Mouse (Mus musculus) kidney, adult 9 months (tissue): ENCODE measurements around the gene Erg.
A peak's percentile ranks its signal among the peaks of the same experiment; 100 is the strongest.

Experiments used
- DNase-seq: peaks from one replicate; pipeline ENCODE4 v3.0.0; 2022

Gene Erg

DNA sequence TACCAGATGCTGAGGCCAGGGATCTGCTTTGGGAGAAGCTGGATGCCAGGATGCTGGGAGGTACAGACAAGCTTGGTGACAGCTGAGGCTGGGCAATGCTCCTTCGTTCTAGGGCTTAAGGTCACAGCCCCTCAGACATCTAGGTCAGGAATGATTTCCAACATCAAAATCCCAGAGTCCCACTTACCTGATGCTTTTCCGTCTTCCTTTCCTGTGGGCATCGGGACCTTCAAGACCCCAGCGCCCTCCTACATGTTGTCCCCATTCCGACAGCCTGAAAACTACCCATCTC is at the start of gene Erg:
Gene Erg, minus strand, starts transcription at position 283 of the 292 bp plus-strand sequence.
- DNase-seq = no peak

DNA sequence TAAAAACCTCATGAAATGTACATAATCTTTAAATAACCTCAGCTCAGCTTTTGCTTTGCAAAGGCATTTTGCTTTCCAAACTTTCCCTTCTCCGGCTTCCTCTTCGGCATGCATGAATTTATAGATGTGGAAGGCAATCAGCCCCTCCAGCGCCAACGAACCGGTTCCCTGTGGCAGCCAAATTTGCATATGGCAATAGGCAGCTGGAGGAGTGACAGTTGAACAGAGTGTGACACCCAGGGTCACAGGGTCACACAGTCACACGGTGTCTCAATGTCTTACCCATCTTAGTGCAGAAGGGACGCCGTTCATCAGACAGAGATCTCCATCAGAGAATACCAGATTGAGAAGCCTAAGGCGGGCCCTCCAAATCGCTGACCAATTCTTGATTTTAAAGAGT is 45.4 kb upstream of the Erg start:
- DNase-seq = no peak

DNA sequence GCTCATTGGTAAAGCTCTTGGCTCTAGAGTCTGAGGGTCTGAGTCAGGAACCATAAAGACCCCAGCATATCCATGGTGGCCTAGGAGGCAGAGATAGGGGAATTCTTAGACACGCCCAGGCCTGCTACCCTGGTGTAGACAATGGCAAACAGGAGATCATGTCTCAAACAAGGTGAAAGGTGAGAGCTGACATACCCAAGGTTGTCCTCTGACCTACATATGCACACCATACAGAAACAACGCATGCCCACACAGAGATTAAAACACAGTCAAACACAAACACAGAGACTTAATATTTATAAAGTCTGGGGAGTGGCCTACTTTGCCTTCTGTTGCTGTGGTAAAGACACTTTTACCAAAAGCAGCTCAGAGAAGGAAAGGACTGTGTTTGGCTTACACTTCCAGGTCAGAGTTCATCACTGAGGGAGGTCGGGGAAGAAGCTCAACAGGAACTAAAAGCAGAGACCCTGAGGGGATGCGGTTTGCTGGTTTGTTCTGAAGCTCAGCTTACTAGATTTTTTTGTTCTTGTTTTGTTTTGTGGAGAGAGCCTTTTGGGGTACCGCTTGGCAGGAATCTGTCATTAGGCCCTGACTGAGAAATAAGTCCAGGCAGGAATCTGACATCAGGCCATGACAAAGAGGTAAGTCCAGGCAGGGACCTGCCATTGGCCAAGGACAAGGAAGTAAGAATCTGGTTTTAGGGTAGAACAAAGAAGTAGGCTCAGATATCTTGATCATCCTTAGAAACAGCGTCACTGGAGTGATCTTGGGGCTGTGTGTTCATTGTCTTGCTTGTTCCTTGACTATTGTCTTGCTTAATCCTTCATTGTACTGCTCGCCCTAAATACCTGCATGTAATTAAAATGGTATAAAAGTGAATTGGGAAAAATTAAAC is 37.7 kb upstream of the Erg start:
- no peak for DNase-seq

DNA sequence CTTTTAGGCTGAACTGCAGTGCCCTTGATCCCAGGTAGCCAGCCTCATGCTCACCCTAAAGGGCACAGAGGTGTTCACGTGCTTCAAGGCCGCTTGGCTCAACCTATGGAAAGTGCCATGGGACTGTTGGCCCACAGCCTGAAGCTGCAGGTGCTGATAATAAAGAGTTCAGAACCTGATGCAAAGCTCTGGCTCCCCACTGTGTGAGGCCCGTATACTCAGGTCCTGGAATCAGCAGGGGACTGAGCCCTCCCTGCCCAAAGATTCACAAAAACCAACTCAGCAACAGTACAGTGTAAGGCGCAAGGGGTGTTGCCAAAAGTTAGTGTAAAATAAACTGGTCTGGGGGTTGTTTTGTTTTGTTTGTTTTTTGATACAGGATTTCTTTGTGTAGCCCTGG is 36.7 kb upstream of the Erg start:
- DNase-seq = no peak

DNA sequence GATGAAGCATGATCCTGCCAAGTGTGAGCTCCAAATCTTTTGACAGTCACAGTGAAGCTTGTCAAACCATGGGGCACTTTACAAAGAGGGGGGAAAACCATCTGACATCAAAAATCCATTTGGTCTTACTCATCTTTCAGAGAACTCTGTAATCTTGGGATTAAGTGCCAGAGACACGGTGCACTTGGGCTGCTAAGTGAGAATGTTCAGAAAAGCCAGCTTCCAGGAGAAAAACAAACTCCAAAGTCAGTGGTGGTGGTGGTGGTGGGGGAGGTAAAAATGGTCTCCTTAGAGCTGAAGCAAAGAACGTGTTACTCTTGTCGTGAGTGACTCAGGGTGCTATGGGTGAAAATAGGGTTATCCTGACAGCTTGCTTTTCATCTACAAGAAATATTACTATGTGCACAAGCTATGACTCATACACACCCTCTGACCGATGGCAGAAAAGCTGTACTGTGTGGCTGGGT is 33.5 kb upstream of the Erg start:
- no peak for DNase-seq

DNA sequence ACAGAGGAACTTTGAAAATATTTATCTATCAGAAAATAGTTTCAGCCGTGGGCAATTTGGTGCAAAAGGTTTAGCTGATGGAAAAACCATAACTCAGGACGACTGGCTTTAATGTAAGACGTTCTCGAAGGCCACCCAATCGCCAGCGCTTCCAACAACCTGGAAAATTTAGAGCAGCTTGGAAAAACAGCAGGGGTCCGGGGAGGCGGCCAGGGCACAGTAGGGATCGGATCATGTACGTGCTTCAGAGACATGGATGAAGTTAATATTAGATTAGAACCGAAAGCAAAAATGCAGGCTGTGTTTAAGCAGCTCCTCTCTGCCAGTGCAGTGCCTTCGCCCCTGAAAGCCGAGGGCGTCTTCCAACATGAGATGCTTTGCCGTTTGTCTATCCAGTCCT is 31.8 kb upstream of the Erg start:
- no peak for DNase-seq

DNA sequence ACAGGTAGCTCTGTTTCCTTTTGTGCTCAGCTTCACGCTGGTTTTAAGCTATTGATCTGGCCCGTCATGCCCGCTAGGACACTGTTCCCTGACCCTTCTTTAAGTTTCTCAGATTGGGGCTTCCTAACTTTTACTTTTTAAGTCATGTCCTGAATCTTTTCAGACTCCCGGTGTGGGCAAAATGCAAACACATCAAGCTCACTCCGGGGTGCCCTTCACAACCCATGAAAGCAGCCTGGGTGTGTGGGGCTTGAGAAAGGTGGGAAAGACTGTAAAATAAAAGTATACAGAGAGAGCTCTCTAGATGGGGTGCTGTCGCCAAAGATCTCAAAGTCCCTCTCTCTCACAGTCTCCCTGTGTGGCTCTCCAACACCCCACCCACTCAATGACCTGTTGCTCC is 31.3 kb upstream of the Erg start:
- no peak for DNase-seq

DNA sequence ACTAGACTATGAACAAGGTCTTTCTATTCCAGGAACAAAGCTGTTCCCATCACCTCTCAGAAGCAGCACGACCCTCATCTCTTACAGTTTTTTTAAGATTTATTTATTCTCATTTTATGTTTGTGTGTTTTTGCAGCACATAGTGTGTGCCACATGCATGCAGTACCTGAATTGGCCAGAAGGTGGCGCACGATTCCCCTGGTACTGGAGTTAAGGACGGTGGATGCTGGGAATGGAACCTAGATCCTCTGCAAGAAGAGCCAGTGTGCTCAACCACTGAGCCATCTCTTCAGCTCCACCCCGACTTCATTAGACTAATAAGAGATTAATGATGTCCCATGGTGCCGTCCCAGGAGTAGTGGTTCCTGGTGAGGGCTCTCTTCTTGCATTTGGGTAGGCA is 29.2 kb upstream of the Erg start:
- DNase-seq = peak; percentile 27

DNA sequence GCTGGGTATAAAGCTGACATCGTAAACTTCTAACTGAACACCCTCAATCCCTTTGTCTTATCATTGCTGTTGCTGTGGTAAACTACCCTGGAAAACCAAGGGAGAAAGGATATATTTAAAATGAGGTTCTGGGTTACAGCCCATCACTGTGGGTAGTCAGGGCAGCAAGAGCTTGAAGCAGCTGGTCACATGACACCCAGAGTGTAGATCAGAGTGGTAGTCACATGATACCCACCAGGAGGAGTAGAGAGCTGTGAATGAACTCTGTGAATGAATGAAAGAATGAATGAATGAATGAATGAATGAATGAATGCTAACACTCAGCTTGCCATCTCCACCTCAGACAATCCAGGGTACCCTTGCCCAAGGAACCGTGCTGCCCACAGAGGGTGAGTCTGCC is 28.1 kb upstream of the Erg start:
- DNase-seq = no peak

DNA sequence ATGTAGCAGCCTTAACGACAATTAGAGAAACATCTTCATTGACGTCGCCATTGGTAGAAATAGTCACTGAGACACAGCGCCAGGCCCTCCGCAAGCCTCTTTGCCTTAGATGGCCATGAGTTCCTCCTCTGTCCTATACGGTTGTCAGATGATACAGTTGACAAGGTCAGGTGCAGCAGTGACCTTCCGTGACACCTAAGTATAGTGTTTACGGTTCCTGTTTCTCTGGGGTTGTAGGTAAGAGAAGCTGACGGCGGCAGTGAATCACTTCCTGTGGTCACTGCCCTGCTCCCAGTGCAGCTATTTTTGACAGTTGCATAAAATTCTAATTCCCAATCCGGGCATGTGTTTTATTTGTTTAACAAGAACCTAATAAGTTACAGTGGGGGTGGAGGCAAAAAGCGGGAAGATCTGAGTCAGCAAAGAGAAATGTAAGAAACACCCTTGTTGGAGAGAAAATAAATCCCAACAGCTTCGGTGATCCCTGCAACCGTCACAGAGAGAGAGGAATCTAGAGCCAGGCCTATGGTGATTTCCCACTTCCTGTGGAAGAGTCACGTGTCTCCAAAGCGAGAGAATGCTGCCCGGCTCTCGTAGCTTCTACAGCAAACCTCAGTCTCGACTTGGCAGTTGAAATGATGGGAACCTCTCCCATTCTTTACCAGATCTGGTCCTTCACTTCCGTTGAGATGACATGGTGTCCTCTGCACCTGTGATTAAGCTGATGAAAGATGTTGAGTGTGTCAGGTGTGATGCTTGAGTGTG is 25.8 kb upstream of the Erg start:
- DNase-seq = no peak

DNA sequence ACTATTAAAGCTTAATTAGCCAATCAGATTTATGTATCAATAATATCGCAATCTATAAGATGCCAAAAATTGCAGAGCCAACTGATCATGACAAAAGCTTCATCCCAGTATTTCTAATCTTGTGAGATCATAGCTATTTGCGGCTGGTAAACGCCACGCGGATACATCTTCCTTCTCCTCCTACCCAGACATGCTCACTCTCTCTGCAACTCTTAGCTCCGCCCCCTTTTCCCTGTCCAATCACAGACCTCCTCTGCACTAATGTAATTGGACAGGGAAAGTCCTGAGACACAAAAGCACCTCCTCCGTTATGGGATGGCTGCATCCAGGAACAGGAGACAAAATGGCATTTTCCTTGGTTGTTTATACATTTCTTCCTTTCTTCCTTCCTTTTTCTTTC is 22.2 kb upstream of the Erg start:
- DNase-seq = no peak

DNA sequence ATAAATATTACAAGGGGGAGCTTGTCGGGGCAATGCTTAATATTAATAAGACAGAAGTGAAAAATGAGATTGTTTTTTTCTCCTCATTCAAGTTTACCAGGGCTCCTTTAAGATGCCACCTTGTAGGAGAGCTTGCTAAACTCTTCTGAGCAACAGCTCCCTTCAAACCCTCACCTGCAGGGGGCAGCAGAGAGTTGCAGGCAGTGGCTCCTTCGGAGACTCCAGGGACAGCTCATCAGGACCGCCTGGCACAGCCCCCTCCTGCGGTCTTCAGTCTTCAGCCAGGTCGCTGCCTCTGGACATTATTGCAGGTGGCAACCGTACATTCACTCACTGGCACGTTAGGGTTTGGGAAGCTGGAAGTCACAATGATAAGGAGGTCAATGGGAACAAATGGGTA is 18.9 kb upstream of the Erg start:
- DNase-seq = peak; percentile 60

DNA sequence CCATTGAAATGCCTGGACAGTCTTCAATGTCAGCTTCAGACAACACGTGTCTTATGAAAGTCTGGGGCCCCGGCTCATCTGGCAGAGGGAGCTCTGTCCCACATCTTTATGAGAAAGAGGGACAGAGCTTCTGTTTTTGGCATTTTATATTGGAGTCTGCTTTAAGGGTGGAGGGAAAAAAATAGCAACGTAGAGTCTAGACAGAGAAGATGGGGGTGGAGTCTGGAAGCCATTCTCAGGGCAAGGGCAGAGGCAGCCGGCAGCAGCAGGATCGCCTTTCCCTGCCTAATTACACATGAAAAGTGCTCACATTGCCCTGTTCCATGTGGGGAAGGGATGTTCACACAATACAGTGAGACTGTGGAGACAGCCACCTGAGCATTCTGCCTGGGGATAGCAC is 16.1 kb upstream of the Erg start:
- no peak for DNase-seq

DNA sequence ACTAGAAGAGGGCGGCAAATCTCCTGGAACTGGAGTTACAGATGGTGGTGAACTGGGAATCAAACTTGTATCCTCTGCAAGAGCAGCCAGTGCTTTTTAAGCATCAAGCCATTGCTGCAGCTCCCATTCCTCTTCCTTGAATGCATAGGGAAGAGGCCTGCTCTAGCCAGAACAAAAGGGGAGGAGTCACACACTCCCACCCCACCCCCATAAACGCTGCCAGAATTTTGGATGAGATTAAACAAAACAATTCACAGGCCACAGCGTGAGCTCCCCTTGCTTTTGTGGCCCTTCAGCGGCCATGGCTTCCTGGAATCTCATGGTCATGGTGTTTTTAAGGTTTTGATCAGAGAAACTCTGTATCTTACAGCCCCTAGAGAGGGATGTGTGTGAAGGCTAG is 15.4 kb upstream of the Erg start:
- no peak for DNase-seq

DNA sequence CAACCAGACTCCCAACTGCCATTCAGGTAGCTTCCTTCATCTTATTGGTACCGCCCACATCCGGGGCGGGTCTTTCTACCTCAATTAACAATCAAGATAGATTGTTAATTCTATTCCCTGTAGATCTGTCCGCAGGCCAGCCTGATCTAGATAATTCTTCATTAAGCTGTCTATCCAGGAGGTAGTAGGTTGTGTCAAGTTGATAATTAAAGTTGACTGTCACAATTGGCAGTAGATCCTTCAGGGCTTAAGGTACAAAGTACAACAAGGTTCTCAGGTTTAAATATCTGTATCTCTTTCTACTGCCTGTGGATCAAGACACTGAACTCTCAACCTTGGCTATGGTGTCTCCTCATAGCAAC is 14.8 kb upstream of the Erg start:
- DNase-seq = peak; percentile 63

DNA sequence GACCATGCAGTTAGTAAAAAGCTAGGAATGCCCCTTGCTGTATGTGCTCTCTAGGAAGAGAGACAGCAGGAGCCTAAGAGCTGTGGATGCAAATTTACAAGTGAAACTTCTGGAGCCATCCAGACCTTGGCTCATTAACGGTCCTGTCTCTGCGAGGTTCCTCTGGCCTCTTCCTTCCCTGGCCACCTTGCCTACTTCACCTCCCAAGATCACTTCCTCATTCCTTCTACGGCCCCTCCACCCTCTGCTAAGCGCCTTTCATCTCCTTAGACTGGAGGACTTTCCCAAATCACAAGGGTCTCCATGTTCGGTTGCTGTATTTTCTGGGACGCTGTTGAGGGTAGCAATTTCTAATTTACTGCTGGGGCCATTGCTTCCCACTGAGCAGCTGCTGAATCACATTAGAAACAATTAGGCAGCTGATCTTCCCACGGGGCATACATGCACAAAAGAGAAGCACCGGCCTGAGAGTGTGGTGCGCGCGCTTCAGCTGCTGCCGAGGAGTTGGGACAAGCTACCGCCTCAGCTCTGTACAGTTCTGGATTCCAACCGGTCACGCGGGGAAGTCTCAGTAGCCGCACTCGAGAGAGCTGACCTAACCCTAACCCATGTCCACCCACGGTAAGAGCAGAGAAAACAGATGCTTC is 14.3 kb upstream of the Erg start:
- DNase-seq = no peak

DNA sequence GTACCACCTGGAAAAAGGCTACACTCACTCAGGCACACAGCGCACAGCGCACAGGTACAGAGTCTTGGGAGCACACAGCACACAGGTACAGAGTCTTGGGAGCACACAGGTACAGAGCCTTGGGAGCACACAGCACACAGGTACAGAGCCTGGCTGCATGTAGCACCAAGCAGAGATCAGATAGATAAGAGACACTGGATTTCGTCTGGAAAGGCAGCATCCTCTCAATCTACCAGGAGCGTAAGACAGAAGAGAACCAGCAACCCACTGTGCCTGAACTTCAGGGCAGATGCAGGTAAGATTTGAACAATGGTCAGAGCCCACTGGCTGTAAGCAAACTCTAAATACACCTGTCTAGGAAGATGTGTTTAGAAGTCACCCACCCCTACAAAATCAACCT is 12.5 kb upstream of the Erg start:
- DNase-seq = no peak

DNA sequence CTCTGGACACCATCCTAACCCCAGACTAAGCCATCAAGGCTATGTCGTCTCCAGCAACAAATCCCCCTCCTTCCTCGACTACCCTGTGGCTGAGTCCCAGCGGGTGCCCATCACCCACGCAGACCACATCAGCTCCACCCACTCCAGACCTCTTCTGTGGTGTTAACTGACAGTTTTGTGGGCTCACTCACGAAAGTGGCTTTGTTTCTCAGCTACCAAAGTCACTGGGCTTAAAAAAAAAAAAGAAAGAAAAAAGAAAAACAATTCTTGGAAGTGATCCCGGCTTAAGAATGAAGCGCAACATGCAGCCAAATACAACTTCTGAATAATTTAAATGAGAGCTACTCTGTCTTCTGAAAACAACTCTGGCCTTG is 11.2 kb upstream of the Erg start:
- DNase-seq = no peak

DNA sequence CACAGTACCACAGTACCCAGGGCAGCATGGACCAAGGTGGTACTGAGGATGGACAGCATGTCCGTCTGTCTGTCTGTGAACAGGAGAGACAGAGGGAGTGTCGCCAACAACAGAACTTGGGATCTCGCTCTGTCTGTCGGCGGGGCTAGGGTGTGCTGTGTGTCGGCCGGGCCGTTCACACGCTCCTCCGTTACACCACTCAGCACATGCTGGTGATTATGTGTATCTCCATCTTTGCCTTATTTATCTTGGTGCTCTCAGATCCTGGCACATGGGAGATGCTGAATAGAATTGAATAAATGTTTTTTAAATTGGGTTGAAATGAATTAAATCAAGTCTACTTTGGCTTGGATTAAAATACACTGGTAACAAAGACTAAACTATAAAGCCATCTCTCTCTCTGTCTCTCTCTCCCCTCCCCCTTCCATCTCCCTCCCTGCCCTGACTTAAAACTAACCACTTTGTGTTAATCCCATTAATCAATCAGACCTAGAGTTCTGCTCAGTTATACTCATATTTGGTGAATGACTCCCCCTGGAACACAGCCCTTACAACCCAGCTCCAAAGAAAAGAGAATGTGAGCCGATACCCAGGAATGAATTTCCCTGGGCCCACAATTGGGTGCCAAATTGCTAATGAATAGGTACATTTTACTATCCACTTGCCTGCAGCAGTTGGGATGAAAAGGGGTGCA is 10.6 kb upstream of the Erg start:
- DNase-seq = no peak

DNA sequence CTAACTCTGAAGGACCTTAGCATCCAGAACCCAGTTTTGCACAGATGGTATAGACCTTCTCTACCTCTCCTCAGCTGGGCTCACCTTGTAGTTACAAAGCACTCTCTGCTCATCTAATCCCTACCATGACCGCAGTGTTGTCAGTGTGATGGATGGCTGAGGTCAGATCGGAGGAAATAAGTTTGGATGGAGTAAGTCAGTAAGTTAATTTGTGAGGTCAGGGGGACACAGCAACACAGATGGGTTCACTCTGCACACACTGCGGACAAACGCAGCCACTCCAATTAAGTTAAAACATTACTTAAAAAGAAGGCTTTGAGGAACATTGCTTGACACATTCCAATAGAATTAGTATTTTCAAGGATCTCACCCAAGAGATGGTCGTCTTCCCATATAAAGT is 2.5 kb upstream of the Erg start:
- DNase-seq = no peak

DNA sequence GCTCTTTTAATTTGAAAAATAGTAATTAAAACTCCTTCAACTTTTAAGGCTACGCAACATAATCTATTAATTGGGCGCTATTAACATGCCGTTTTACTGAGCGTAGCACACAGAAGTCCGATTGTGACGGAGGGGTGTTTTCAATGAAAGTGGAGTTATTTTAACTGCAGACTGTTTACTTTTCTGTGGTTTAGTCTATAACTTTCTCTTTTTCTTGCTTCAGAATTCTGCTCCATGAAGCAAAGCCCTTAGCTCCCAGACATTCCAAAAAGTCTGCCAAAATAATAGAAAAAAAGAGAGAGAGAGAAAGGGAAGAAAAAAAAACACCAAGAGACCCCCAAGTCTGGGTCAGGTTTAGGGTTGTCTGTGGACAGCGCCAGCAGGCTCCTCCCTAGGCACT is 333 bp upstream of the Erg start:
- no peak for DNase-seq

DNA sequence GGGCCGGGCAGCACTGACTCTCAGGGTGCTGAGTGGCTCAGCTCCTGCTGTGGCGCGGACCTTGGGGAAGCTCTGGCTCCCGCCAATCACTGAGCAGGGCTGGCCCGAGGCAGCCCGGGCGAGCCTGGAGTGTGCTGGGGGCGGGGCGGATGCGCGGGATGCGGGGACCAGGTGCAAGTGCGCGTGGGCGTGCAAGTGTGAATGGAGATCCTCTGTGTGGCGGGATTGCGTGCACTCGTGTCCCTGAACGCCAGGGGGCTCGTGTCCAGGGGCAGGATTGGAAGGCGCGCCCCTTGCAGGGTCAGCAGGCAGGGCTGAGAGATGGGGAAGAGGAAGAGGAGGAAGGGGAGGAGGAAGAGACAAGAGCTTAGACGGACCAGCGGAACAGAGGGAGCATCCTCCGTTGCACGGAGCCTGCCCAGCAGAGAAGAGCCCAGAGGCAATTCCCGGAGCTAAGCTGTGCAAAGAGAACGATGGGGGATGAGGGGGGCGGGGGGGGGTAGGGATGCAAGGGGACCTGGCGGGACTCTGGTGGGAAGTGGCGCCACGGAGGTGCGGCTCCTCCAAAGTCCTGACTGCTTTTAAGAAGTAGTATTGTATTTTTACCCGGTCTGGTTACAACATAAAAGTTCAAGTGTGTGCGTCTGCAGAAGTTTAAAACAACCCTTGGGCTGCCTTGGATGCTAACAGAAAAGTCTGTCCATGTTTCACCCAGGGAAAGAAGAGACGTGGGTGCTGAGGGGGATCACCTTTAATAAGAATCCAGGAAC is 667 bp downstream of the Erg start:
- no peak for DNase-seq
